Mouse (Mus musculus) cerebellum, postnatal 25 days (tissue): ENCODE measurements at regions not wholly inside any gene's neighbourhood (a gene's known extent, or its start where the extent isn't known, plus 50 kb on each side); places are given as distances from the start of the nearest gene placed in this dataset.
A peak's percentile ranks its signal among the peaks of the same experiment; 100 is the strongest.

ENCODE experiments used
- DNase-seq, 2 experiments: peaks; one replicate each; pipeline ENCODE4 v3.0.0; 2021; ENCODE audit warnings: mixed read lengths in 2 of 2

DNA sequence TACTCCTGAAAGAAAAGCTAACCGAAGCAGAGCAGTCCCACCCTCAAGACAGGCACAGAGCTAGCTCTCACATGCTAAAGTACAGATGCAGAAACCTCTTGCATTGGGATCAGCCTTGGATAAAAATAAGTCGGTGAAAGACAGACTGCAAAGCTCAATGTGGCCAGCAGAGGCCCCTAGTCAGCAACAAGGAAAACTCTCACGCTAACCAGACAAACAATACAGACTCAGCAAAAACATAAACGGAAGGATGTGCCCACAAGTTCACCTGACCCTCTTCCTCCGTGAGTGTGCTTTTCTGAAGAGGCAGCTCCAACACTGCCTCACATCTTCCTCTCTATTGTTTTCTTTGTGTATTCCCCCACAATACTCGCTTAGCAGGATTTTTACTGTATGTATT lies 77.8 kb downstream of the Rpia start:
- DNase-seq, result peak; percentile 76 to 80

DNA sequence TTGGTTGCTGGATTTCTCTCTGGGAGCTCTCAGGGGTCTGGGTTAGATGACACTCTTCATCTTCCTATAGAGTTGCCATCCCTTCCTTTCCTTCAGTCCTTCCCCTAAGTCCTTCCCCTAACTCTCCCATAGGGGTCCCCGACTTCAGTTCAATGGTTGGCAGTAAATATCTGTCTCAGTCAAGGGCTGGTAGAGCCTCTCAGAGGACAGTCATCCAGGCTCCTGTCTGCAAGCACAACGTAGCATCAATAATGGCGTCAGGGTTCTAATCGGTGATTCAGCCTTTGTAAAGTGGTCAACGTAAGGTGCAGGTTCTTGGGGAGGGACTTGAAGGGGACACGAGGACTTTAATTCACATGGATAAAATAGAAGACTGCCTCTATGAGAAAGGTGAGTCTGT lies 78.4 kb downstream of the Rpia start:
- no peak for DNase-seq

DNA sequence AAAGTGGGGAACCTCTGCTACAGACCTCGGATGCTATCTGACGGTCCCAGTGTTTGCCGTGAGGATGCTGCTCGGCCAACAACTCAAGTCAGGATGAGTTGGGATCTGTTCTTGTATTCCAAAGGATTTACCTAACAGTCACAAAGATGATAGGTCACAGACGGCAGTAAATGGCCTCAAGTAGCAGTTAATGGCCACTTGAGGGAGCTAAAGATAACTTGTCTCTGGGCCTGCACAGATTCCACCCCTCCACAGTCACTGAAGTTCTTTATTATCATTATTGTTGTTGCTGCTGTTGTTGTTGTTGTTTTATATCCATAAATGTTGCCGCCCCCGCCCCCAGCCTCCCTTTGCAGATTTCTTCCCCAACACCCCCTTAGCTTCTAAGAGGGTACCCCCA lies 78.9 kb downstream of the Rpia start:
- peak in 1 of 2 experiments; percentile 21 for DNase-seq

DNA sequence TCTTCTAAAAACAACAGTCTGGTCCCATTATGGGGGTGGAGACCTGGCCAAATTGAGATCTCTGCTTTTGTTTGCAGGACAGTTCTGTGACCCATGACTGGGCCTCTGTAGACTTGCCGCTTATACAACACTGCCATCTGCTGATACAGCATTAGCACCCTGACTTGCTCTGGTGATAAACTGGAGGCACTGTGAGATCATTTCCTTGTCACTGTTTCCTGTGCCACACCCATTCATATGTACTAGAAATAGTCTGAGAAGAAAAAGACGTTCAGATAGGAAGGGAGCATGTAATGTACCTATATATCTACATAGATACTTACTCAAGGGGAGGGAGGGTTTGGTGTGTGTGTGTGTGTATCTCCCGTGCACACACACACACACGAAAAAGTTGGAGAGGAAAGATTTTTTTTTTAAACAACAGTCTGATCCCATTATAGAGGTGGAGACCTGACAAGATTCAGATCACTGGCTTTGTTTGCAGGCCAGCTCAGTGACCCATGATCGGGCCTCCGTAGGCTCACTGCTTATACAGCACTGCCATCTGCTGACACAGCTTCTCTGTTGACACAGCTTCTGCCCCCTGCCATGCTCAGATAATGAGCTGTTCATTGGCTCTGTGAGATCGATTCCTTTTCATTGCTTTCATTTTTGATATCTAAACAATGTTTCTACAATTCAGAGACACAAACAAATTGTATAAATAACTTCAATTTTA lies 82.5 kb downstream of the Rpia start:
- DNase-seq, result peak; percentile 46 to 70

DNA sequence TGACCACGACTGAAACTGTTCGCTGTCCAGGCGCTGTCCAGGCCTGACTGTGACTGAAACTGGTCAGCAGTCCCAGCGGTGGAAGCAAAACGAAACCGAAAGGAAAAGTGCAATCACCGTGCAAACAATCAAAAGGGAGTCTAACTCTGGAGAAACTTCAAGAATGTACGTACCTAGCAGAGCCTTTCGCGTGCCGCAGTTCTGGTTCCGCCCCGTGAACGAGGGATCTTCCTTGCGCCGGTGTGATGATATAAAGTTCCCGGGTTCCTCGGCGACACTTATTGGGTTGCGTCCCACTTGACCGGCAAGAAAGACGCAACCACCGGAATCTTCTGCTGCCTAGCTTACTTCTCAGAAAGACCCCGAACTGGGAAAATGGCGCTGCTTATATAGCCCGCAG lies 96.4 kb downstream of the Rpia start:
- no peak for DNase-seq
